Mouse (Mus musculus): ENCODE results near the gene Tnnc2.
"Not testable (repeated sequence)": the region's sequence is repeated elsewhere in the genome, so short reads cannot be mapped to it uniquely, and the experiment has no call there.

Gene Tnnc2

GRCm38 (mm10) chr2:164779481-164780086 lies at the start of gene Tnnc2:
TSS of gene Tnnc2 (minus strand) at chr2:164779967.
- DNase-seq (ENCODE audit: low read depth, low spot score) = no peak

GRCm38 (mm10) chr2:164829090-164829489 lies 49.3 kb upstream of the Tnnc2 start:
- DNase-seq (ENCODE audit: low read depth, low spot score) = no peak

GRCm38 (mm10) chr2:164828437-164828836 lies 48.7 kb upstream of the Tnnc2 start, which contains the start of gene Spata25:
TSS of gene Spata25 (minus strand) at chr2:164828537.
- DNase-seq (ENCODE audit: low read depth, low spot score) = no peak

DNA sequence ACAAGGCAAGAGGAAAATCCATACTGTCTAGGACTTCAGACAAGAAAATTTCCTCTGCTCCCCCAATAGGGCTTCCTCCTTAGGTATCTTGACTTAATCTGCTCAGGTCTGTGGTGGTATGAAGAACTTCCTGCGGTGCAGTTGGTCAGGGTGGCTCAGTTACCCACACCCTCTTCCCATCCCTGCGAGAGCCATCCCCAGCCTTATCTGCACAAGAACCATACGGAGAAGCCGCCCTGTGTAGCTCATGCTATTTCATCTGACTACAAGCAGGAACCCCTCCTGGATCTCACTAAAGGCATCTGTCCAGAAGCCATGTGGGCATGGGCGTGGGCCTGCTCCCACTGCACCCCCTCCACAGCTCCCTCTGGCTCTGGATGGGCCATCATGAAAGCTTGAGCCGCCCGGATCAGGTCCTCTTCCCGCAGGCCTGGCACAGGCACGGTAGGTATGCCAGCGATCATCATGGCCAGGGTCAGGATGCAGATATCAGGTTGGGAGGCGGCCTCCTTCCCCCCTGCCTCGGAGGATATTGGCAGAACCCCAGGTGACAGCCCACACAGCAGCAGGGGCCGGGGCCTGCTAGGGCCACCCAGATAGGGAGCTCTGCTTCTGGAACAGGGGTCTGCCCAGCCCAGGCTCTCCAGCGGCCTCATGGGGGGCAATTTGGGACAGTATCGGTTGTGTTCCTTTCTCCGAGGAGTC lies 47.5 kb upstream of the Tnnc2 start:
- no peak for DNase-seq (ENCODE audit: low read depth, low spot score)

DNA sequence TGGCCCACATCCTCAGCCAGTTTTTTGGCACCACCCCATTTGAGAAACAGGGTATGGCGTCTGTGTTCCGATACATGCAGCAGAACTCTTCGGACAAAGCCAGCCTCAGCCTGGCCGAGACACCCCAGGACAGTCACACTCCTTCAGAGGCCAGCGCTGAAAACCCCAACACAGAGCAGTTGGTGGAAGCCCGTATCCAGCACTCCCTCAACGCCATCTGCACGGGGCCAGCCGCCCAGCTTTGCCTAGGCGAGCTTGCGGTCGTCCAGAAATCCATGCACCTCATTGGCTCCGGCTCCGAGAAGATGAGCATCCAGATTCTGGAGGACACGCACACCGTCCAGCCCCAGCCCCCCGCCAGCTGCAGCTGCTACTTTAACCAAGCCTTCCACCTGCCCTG lies 45.8 kb upstream of the Tnnc2 start:
- no peak for DNase-seq (ENCODE audit: low read depth, low spot score)

DNA sequence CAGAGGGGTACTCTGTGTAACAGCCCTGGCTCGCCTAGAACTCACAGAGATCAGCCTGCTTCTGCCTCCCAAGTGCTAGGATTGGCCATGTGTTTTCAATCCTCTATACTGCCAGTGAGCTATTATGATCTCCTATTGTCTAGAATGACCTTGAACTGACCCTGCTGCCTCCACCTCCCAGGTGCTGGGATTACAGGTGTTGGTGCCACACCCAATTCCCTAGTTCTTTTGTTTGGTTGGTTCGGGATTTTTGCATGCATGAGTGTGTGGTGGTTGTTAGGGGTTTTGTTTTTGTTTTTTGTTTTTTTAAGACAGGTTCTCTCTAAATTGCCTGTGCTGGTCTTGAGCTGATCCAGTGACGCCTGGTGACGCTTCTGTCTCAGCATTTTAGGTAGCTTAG lies 44.2 kb upstream of the Tnnc2 start:
- DNase-seq (ENCODE audit: low read depth, low spot score) = no peak

GRCm38 (mm10) chr2:164823181-164823585 lies 43.4 kb upstream of the Tnnc2 start:
- peak; percentile 48 for DNase-seq (ENCODE audit: low read depth, low spot score)

- peak; percentile 98 for DNase-seq (ENCODE audit: low read depth, low spot score)
Measured at GRCm38 (mm10) chr2:164822636-164823165, 42.9 kb upstream of the Tnnc2 start, which contains the start of gene Zswim1. TSS of gene Zswim1 (plus strand) at chr2:164822686.

- DNase-seq (ENCODE audit: low read depth, low spot score) = no peak
Measured at GRCm38 (mm10) chr2:164821060-164821459, 41.3 kb upstream of the Tnnc2 start.

DNA sequence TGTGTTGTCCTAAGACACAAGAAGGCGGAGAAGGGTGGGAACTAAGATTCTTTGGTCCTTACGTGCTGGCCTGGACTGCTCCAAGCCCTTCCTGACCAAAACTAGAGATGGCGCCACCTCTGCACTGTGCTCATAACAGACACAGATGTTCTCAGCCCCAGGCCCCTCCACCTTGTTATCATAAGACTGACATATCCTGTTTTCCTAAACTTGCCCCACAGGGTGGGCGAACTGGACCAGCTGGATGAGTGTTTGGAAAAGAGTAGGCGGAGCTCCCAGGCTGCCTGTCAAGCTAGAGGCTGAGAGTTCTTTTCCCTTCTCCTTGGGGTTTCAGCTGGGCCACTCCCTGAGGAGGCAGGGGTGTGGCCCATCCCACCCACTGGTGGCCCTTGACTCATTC lies 37.9 kb upstream of the Tnnc2 start:
- DNase-seq (ENCODE audit: low read depth, low spot score) = peak; percentile 49

DNA sequence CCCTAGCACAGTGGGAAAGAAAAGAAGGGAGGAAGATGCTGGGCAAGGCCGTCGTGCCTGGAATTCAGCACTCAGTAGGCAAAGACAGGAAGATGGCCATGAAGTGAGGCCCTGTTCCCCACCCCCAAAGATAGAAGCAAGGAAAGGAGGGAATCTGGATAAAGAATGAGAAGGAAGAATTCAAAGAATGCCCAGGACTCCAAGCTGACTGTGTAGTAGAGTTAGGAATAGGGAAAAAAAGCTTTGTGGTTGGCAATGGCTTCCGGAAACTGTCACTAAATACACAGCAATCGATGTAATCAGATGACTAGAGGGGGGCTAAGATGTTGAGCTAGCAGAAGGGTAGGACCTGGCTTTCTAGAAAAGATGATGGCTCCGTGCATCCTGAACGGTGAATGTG lies 37.4 kb upstream of the Tnnc2 start:
- no peak for DNase-seq (ENCODE audit: low read depth, low spot score)

GRCm38 (mm10) chr2:164815821-164816220 lies 36.1 kb upstream of the Tnnc2 start:
- no peak for DNase-seq (ENCODE audit: low read depth, low spot score)

DNA sequence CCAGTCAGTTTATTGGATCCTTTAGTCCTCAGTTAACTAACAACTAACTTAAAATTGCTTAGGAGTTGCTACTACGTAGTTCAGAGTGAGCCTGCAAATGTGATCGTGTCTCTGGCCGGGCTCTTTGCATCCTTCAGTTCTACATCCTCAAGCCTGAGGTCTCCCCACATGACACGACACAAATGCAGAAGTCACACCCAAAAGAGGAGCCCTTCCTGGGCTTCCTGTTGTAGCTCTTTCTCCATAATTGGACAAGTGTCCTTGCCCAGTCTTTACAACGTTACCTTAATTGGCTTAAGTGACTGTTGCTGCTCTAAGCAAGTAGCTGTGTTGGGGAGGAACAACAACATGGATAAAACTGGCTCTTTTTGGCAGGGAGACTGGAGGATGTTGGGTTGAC lies 35.6 kb upstream of the Tnnc2 start:
- no peak for DNase-seq (ENCODE audit: low read depth, low spot score)

DNA sequence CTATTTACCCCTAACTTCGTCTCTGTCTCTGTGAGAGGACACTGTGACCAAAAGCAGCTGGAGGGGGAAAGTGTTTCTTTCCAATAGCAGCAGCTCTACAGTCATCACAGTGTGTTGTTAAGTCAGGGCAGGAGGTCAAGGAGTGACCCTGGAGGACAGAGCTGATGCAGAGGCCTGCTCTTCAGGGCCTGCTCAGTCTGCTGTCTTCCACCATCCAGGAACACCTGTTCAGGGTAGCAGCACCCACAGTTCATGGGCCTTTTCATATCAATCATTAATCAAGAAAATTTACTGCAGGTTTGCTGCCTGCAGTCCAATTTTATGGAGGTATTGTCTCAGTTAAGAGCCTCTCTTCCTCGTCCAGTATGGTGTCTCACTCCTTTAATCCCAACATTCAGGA lies 33.8 kb upstream of the Tnnc2 start:
- no peak for DNase-seq (ENCODE audit: low read depth, low spot score)

GRCm38 (mm10) chr2:164806614-164807013 lies 26.8 kb upstream of the Tnnc2 start:
- no peak for DNase-seq (ENCODE audit: low read depth, low spot score)

DNA sequence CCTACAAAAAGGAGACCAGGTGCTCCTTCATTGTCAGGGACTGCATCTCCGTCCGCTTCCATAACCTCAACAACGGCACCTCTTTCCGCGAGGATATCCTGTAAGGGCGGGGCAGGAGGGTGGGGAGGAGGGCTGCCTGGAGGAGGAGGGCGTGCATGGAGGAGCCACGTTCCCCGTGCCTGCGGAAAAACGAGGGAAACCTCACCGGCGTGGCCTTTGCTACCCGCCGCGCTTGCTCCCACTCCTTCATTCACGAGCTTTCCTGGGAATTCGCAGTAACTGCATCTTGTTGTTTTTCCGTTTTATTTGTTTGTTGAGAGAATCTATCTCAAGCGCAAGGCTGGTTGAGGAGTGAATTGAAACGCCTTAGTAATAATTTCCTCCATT lies 25.6 kb upstream of the Tnnc2 start:
- DNase-seq (ENCODE audit: low read depth, low spot score) = no peak

GRCm38 (mm10) chr2:164804533-164805331 lies 25.0 kb upstream of the Tnnc2 start, which contains the start of the genes Acot8 and Zswim3:
TSS of gene Acot8 (minus strand) at chr2:164804882.
TSS of gene Zswim3 (plus strand) at chr2:164805098.
- DNase-seq (ENCODE audit: low read depth, low spot score) = peak; percentile 99

DNA sequence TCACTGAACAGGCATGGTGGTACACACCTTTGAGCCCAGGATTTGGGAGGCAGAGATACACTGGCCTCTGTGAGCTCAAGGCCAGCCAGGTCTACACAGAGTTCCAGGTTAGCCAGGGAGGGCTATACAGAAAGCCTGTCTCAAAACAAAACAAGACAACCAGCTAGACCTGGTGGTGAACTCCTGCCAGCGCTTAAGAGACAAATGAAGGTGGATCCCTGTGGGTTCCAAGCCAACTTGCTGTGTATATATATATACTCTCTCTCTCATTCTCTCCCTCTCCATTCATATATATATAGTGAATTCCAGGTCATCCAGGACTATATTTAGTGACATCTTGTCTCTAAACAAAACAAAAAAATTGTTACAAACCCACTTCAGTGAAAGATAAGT lies 24.1 kb upstream of the Tnnc2 start:
- DNase-seq (ENCODE audit: low read depth, low spot score) = no peak

DNA sequence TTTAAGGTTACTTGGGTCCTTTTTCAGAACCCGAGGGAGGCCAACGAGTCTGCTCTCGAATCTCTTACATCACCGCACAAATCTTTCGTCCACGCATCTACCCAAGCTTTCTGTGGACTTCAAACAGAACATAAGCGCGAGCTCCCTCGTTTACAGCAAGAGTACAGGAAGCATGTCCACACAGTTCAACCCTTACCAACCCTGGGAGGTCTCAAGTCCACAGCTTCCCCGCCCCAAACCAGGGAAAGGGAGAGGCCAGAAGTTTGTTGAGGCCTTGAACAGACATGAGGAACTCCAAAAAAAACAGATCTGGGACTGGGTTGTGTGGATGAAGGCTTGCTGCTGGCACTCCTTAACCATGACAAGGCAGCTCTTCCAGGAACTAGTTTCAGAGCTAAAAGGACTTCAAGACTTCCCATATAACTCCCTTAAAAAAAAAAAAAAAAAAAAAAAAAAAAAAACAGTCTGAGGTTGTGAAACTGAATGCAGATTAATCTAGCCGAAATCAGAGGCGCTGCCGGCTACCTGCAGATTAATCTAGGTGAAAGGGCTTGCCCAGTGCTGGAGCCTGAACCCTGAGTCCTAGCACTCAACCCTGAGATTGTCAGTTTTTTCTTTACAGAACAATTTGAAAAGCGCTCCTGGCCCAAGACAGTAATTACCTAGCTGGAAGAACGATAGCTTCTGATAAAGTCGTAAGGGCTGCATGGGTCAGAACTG lies 23.6 kb upstream of the Tnnc2 start:
- no peak for DNase-seq (ENCODE audit: low read depth, low spot score)

DNA sequence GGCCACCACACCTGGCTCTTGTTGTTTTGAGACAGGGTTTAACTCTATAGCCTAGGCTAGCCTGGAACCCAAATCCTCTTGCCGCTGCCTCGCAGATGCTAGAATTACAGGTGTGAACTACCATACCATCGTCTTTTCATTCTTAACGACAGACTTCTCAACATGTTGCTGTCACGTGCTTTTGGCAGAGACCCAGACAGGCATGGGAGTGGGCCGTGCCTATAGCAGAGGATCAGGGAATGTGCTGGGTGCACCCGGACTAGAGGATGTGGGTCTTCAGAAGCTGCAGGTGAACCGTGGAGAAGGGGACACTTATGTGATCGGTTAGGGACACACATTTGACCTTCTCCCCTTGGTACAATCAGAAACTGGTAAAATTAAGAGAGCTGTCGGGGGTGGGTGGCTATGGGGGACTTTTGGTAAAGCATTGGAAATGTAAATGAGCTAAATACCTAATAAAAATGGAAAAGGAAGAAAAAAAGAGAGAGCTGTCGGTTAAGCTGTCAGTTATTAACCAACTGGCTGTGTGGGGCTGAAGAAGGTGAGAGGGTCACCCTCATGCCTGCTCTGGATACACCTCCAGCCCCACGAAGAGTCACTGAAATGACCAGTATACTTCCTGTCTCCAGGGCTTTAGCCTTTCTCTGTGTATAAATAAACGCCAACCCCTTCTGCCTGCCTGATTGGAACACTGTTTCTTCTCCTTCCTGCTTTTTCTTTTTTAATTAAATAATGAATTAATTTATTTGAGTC lies 20.7 kb upstream of the Tnnc2 start:
- no peak for DNase-seq (ENCODE audit: low read depth, low spot score)

GRCm38 (mm10) chr2:164798554-164798953 lies 18.8 kb upstream of the Tnnc2 start:
- not testable (repeated sequence) for DNase-seq (ENCODE audit: low read depth, low spot score)

All from mesoderm, embryonic 11.5 days (tissue).